Mouse (Mus musculus): ENCODE results near the gene Cenpf. TPM values are rescaled to one million over a fixed set of nuclear protein-coding genes. Genes with fewer than 3 reads are reported as not detected.

Gene Cenpf
- total RNA-seq, 2 experiments from 2014 or later, result 0.03 to 0.05 TPM

DNA sequence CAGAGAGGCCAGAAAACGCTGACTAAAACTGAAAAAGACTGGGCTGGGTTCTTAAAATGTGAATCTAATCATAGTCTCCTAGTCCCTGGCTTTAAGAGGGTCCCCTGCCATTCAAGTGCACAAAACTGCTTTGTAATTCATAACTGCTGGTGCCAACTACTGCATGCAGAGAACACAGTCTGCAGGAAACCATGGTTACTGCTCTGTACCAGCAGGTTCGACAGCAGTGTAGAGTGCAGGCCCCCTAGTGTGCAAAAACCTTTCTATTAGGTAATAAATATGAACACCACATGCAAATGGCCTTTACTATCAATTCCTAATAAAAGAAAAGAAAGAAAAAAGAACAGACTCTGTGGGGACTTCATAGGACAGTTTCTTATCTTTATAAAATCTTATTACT, 42.5 kb downstream of the Cenpf start:
- Histone ChIP-seq H3K4me3 (no peak overlapping the region), H3K27ac (no peak overlapping the region)
- no peak for DNase-seq
- TF ChIP-seq CTCF (IDR thresholded peaks at IDR 0.05), result no peak
- intact Hi-C loops (cut with DNase I), result no loop called here

DNA sequence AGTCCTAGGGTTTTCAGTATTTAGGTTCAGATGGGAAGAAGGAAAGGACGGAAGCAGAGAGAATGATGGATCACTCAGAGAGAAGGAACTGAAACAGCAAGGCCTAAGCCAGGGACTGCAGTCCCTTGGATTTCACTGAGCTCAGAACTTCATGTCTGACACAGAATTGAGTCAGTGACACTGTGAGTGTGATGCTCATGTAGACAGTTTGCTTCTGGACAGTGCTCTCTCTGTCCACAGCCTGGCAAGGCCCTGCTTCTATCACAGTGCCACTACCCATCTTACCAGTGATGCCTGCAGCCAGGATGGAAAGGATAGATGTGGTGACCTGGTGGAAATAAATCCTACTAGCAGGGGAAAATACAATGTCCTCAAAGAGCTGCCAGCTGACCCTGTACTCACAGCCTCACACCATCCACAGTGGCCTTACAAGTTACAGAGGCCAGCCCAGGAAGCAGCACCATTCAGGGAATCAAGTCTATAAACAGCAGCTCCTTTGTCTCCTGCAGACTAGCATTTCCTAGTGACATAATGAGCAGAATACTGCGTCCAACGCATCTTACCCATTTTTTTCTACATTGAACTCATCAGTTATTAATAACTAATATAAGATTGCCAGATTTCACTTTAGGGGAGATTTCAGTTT, 43.1 kb downstream of the Cenpf start:
- no peak for DNase-seq
- H3K4me3 ChIP-seq, result no peak overlapping the region
- intact Hi-C loops (cut with DNase I), result no loop called here
- no peak for TF ChIP-seq CTCF (IDR thresholded peaks at IDR 0.05)
- no peak overlapping the region for H3K27ac ChIP-seq

DNA sequence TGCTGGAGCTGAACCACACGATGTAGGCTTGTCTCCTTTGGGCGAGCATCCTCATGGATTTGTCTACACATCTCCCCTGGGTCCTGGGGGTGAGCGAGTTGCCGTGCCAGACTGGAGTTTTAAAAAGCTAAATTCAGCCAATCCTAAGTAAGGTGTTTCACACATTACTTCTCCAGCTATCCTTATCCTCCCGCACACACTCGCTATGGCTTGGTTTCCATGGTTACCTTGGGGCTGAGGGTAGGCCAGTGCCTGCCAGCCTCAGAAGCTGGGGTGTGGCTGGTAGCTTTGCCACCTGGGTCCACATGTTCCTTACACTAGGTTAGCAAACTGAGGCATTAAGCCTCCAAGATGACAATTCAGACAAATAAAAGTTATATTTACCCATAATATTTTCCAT, 48.3 kb downstream of the Cenpf start:
- no peak for DNase-seq
- H3K4me3 ChIP-seq, result no peak overlapping the region
- intact Hi-C loops (cut with DNase I), result no loop called here
- H3K27ac ChIP-seq, result no peak overlapping the region
- TF ChIP-seq CTCF (IDR thresholded peaks at IDR 0.05), result no peak

DNA sequence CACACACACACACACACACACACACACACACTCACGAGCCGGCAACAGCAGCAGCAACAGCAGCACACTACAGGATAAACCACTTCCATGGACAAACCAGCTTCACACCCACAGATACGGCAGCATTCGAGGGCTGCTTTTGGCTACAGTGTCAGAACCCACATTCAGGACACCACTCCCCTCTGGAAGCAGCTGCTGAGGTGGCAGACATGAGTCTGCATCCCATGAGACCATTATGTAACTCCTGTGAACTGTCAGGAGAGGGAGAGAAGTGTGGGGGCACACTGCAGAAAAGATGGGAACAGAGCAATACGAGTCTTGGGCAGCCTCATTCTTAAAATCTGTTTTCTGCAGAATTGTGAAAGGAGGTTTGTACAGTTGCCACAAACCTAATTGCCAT, 54.1 kb downstream of the Cenpf start:
- DNase-seq, result no peak
- Histone ChIP-seq H3K4me3 (no peak overlapping the region), H3K27ac (no peak overlapping the region)
- no peak for TF ChIP-seq CTCF (IDR thresholded peaks at IDR 0.05)
- intact Hi-C loops (cut with DNase I), result no loop called here

DNA sequence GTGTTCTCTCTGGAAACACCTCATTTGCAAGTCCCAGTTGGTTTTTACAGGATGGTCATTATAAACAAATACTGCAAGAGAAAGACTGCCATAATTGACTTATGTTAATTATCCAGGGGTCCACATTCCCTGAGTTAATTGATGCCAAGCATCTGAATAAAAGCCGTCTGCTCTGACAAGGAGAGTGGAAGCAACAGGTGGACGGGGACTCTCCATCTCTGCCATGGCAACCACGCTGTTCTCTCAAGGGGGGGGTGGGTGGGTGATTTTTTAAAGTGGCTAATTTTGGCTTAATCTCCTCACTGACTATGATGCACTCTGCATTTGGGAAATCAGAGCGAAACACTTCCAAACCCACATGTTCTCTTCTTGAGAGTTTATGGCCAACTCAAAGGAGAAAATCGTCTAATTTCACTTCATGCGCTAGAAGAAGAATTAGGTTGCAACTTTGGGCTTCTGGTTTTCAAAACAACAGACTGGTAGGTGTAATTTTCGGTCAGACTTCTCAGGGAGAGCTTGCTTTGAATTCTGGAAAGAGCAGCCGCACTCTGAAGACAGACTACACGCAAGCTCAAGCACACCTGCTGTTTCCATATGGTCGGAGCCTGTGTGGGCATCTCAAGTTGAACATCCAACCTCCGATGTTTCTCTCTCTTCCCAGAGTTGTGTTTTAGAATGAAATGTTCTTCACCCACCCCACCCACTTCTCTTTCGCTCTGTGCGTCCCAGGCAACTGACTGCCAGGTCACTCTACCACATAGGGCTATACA, 55.8 kb downstream of the Cenpf start:
- Histone ChIP-seq H3K4me3 (no peak overlapping the region), H3K27ac (no peak overlapping the region)
- no peak for TF ChIP-seq CTCF (IDR thresholded peaks at IDR 0.05)
- intact Hi-C loops (cut with DNase I), result no loop called here
- no peak for DNase-seq

DNA sequence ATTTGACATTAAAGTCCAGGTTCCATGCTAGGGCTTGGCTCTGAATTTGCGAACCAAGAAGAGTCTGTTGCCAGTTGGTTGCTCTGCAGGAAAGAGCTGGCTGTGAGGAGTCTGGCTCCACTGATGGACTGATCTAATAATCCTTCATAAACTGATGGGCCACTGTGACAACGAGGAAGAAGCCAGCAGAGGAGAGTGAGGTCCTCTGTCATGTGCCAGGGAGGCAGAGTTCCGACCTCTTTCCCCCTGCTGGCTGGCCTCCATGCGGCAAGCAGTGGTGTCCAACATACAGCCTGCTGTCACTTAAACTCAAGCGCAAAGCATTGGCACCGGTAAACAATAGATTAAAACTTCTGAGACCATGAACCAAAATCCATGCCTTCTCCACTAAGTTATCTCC, 57.9 kb downstream of the Cenpf start:
- DNase-seq, result no peak
- intact Hi-C loops (cut with DNase I), result no loop called here

DNA sequence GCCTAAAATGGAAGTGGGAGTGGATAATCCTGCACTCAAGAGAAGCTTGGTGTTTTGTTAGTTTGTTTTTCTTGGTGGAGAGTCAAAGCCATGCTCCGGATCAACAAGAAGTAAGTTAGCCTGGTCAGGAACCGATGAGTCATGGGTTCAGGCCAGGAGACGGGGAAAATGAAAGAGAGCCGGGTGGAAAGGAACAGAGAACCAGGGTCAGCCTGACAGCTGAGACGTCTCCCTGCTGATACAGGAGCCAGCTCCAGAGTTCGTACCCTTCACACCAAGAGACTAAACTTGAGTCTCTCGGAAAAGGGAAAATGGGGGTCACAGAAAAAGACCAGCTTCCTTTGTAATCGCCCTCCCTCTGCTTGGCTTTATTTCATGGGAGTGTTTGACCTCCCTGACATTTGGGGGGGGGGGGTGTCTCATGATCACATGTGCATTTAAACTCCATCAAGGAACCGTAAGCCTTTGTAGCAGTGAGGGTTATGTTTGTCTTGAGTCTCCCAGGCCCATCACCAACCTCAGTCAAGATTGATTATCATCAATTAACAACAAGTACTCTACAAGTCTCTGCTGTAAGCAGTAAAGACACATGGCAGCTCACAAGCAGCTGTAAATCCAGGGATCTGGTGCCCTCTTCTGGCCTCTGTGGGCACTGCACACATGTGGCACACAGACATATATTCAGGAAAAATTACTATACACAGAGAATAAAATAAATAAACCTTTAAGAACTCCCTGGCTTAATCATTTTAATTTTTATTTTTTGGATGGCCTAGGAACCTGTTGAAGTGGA, 59.7 kb downstream of the Cenpf start:
- intact Hi-C loops (cut with DNase I), result no loop called here
- H3K4me3 ChIP-seq, result no peak overlapping the region
- DNase-seq, result peak; percentile 33
- peak; percentile 63 for TF ChIP-seq CTCF (IDR thresholded peaks at IDR 0.05)
- no peak overlapping the region for H3K27ac ChIP-seq

More for the DNA sequence above, 57.9 kb downstream of the Cenpf start:
- TF ChIP-seq CTCF (IDR thresholded peaks at IDR 0.05), result no peak
- H3K4me3 ChIP-seq, result no peak overlapping the region
- no peak overlapping the region for H3K27ac ChIP-seq

DNA sequence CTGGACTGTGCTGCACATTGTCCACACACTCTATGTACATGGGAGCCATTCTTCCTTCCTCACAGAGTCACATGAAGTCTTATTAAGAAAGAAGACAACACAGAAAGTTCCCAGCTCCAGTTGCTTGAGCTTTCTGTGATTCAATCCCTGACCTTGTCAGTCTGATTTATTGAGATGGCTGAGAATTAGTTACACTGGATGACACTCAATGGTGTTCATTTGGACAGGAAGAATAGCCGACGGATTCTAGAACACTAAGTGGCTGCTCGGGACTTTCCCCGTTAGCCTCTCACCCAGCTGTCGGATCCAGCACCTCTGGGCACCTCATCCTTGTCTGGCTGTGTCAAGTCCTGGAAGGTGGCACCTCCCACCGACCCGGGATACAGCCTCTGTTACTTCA, 63.1 kb downstream of the Cenpf start:
- Histone ChIP-seq H3K4me3 (no peak overlapping the region), H3K27ac (no peak overlapping the region)
- TF ChIP-seq CTCF (IDR thresholded peaks at IDR 0.05), result no peak
- intact Hi-C loops (cut with DNase I), result no loop called here
- no peak for DNase-seq

DNA sequence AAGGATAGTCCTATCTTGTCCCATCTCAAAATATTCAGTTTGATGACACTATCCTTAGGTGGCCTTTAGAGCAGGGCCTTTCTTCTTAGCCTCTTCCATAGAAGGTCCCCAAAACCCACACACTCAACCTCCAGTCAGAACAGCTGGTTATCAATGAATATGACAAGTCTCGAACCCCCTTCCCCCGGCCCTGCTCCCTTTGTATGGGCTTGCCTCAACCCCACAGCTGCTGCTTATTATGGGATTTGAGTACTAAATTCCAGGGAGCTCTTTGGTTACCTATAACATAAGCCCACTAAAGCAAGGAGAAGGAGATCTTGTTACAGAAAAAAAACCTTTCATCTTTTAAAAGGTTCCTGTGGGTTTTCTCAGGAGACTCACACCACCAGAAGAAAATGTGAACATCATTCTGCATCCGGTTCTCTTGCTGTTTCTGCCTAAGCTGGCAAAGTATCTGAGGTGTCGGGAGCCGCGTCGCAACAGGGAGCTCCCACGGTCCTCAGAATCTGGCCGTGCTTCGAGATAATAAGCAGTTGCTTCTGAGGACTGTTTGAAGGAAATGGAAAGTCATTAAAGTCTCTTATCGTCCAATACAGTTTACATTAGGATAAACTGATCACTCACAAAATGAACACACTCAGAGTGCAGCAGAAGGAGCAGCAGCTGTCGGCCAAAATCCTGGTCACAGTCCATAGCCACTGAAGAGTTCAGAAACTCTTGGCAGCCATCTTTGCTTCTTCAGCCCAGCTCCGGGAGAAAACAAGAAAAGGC, 68.7 kb downstream of the Cenpf start:
- DNase-seq, result no peak
- TF ChIP-seq CTCF (IDR thresholded peaks at IDR 0.05), result no peak
- intact Hi-C loops (cut with DNase I), result no loop called here
- Histone ChIP-seq H3K4me3 (no peak overlapping the region), H3K27ac (no peak overlapping the region)

DNA sequence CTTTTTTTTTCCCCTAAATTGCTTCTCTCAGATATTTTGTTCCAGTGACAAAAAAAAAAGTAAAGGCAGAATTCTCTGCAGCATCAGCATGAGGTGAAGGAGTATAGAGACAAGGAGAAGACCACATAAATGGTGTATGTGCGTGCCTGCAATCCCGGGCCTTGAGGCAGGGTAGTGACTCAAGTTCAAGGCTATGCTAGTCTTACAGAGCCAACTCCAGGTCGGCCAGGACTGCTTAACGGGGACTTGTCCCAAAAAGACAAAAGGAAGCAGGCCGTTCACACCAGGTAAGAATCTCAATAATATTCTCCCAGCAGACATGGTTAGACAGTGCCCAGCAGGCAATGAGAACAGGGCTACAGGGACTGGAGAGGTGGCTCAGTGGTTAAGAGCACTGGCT, 70.5 kb downstream of the Cenpf start:
- Histone ChIP-seq H3K4me3 (no peak overlapping the region), H3K27ac (no peak overlapping the region)
- no peak for DNase-seq
- no peak for TF ChIP-seq CTCF (IDR thresholded peaks at IDR 0.05)
- intact Hi-C loops (cut with DNase I), result no loop called here

DNA sequence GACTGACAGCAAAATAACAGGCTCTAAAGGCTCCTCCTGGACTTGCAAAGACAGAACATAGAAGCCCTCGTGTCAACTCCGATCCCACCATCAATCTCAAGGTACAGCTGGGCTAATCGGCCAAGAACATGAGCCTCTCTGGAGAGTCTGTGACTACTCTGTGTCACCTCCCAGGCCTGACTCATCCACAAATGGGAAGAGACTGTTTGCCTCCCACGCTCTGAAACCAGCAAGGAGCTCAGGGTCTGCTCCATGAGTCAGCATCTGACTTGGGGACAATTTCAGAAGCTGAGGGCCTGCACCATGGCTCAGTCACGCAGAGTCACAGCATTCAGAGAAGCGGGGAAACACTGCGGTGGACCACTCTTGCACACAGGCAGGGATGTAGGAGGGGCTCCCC, 72.6 kb downstream of the Cenpf start:
- no peak for DNase-seq
- TF ChIP-seq CTCF (IDR thresholded peaks at IDR 0.05), result no peak
- no peak overlapping the region for H3K4me3 ChIP-seq
- H3K27ac ChIP-seq, result no peak overlapping the region
- intact Hi-C loops (cut with DNase I), result no loop called here

DNA sequence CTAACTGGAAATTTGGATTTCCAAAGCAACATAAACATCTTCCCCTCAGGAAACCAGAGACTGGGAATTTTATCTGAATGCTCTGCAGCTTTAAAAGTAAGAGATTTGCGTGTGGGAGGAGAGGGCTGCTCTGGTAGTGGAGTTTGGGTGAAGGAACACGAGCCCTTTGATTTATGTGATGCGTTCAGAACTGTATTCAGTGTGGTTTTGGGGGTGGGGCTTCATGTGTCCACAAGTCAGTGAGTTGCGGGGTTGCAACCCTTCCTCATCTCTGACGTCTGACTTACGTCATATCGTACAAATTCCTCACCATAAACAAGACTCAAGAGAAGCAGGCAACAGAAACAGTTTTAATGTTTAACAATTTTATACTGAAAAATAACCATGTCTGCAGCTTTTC, 74.8 kb downstream of the Cenpf start:
- no peak for DNase-seq
- TF ChIP-seq CTCF (IDR thresholded peaks at IDR 0.05), result no peak
- intact Hi-C loops (cut with DNase I), result no loop called here
- Histone ChIP-seq H3K27ac (no peak overlapping the region), H3K4me3 (no peak overlapping the region)

All from gastrocnemius, adult 2 months (tissue).